Mouse (Mus musculus) gastrocnemius, adult 2 months (tissue): ENCODE data around the gene Nudt4. TPM values are rescaled to one million over a fixed set of nuclear protein-coding genes. Genes with fewer than 3 reads are reported as not detected.

Source experiments
- DNase-seq: peaks from one replicate; pipeline ENCODE4 v3.0.0; 2022
- H3K27ac ChIP-seq: fragments of 200-600 bp; 2 replicates; pipeline ENCODE4 v1.8.1; 2022; ENCODE audit warnings: mild to moderate bottlenecking
- H3K4me3 ChIP-seq: fragments of 200-600 bp; 2 replicates; pipeline ENCODE4 v1.8.1; 2022; ENCODE audit warnings: mild to moderate bottlenecking, moderate library complexity
- CTCF ChIP-seq: fragments of 200-600 bp; IDR thresholded peaks from 2 replicates; pipeline ENCODE4 v1.8.1; 2022; ENCODE audit warnings: antibody characterized with exemption, mild to moderate bottlenecking, moderate library complexity
- intact Hi-C: fragments of 180-260 bp; cut with DNase I; formaldehyde crosslinking; loops from one replicate; pipeline ENCODE4 v1.15.1; 2025
- microRNA-seq: library from miRNA; unstranded; fragments of <30 nt; microRNA quantifications from one replicate; pipeline ENCODE4 v1.2.0, GENCODE M21; 2021
- total RNA-seq, 2 experiments: library from RNA; stranded (reverse); gene quantifications; 2 replicates each; pipeline ENCODE4 v1.2.3; 2021

Gene Nudt4
- total RNA-seq, 2 experiments from 2014 or later = 182 to 332 TPM

GRCm38 (mm10) chr10:95503443-95504235 lies 60.3 kb downstream of the Nudt4 start:
- intact Hi-C loops = no loop called here

GRCm38 (mm10) chr10:95501463-95502081 lies 62.4 kb downstream of the Nudt4 start, which contains the start of gene Mrpl42:
Gene Mrpl42, minus strand, starts transcription at chr10:95501940.
- TF ChIP-seq CTCF = no peak
- Histone ChIP-seq H3K27ac (peak within 1 kb of the TSS; percentile 95), H3K4me3 (peak within 1 kb of the TSS; percentile 80)
- intact Hi-C loops = no loop called here
- peak; percentile 91 for DNase-seq

More at GRCm38 (mm10) chr10:95503443-95504235, 60.3 kb downstream of the Nudt4 start:
- TF ChIP-seq CTCF = no peak
- no peak for DNase-seq
- Histone ChIP-seq H3K27ac (no peak overlapping the region), H3K4me3 (no peak overlapping the region)

- no peak for DNase-seq
- Histone ChIP-seq H3K4me3 (peak overlapping the region; percentile 80), H3K27ac (peak overlapping the region; percentile 95)
- TF ChIP-seq CTCF = no peak
- intact Hi-C loops = no loop called here
Measured at GRCm38 (mm10) chr10:95501033-95501432, 62.9 kb downstream of the Nudt4 start.

Small RNA genes lying within 50 kb of the gene (microRNA-seq; reads per million reads assigned to microRNA genes)
- gene Mir3058 = 36.8 reads per million, percentile 27 among the genes with 10 or more reads in this experiment

Other genes starting within 250 kb of the Nudt4 start
- 1 to 10 TPM; 8.6 to 9.8 TPM for gene Cradd, start 240.0 kb downstream of the Nudt4 start, total RNA-seq
- 10 to 100 TPM; 18.0 to 26.9 TPM for gene Socs2, start 147.0 kb downstream of the Nudt4 start, total RNA-seq
- gene Mrpl42, start 62.2 kb downstream of the Nudt4 start, total RNA-seq = 100 to 1,000 TPM; 307 to 392 TPM
- 10 to 100 TPM; 71.3 to 75.6 TPM for gene Ube2n, start 49.0 kb downstream of the Nudt4 start, total RNA-seq
- gene Anapc15-ps, start 109.3 kb upstream of the Nudt4 start, total RNA-seq = not detected